Mouse (Mus musculus) pancreas, adult 10 weeks (tissue): Measurements from ENCODE around the gene Uqcc1. TPM values are rescaled to one million over a fixed set of nuclear protein-coding genes. Genes with fewer than 3 reads are reported as not detected.

Source experiments
- polyA plus RNA-seq: library from polyadenylated mRNA; stranded (reverse); fragments of 350-450 nt; fragmentation: Illumina TruSeq; extraction: RNeasy Lipid Tissue Mini Kit (QIAGEN cat#74804); gene quantifications from one replicate; pipeline ENCODE4 v1.2.3, GENCODE M21; 2015; ENCODE audit warnings: low read depth, low replicate concordance; ENCODE audit not compliant: insufficient read depth

The Uqcc1 gene
- 6.6 TPM for polyA plus RNA-seq

GRCm38 (mm10) chr2:155929531-155930442 lies at the start of gene Uqcc1:
Uqcc1 (minus strand) TSS chr2:155930310.

GRCm38 (mm10) chr2:155956134-155957059 lies 26.3 kb upstream of the Uqcc1 start, which contains the start of gene Cep250:
Cep250 (plus strand) TSS chr2:155956458.

GRCm38 (mm10) chr2:155945124-155945523 lies 15.0 kb upstream of the Uqcc1 start, which contains the start of gene Gdf5:
Gdf5 (minus strand) TSS chr2:155945367.

GRCm38 (mm10) chr2:155940681-155941080 lies 10.6 kb upstream of the Uqcc1 start, which contains the start of gene Gm15557:
Gm15557 (plus strand) TSS chr2:155940728.

GRCm38 (mm10) chr2:155834732-155835131 lies 95.4 kb downstream of the Uqcc1 start, which contains the start of gene Fam83c:
Fam83c (minus strand) TSS chr2:155834854.

GRCm38 (mm10) chr2:155826630-155827424 lies 103.3 kb downstream of the Uqcc1 start, which contains the start of gene Eif6:
Eif6 (minus strand) TSS chr2:155826925.

GRCm38 (mm10) chr2:155819392-155819448 lies 110.9 kb downstream of the Uqcc1 start, which contains the start of gene BC029722:
BC029722 (minus strand) TSS chr2:155819426.

Other genes with a start within 250 kb of the Uqcc1 start
- gene Trpc4ap, start 237.9 kb downstream of the Uqcc1 start, polyA plus RNA-seq: 34.8 TPM
- 84.1 TPM for gene Edem2, start 200.8 kb downstream of the Uqcc1 start, polyA plus RNA-seq
- not detected for gene Gm17581, start 194.4 kb downstream of the Uqcc1 start, polyA plus RNA-seq
- 6.8 TPM for gene Procr, start 179.2 kb downstream of the Uqcc1 start, polyA plus RNA-seq
- gene Mmp24, start 155.0 kb downstream of the Uqcc1 start, polyA plus RNA-seq: 0.30 TPM
- 13.2 TPM for gene BC029722, start 110.9 kb downstream of the Uqcc1 start, polyA plus RNA-seq
- gene Eif6, start 103.4 kb downstream of the Uqcc1 start, polyA plus RNA-seq: 16.0 TPM
- not detected for gene Fam83c, start 95.5 kb downstream of the Uqcc1 start, polyA plus RNA-seq
- gene Gm15557, start 10.4 kb upstream of the Uqcc1 start, polyA plus RNA-seq: not detected
- gene Gdf5, start 15.1 kb upstream of the Uqcc1 start, polyA plus RNA-seq: not detected
- gene Cep250, start 26.1 kb upstream of the Uqcc1 start, polyA plus RNA-seq: 3.5 TPM
- gene 6430550D23Rik, start 77.7 kb upstream of the Uqcc1 start, polyA plus RNA-seq: 1.3 TPM
- 61.6 TPM for gene Ergic3, start 77.7 kb upstream of the Uqcc1 start, polyA plus RNA-seq
- gene Fer1l4, start 122.6 kb upstream of the Uqcc1 start, polyA plus RNA-seq: not detected
- not detected for gene Spag4, start 134.9 kb upstream of the Uqcc1 start, polyA plus RNA-seq
- gene Cpne1, start 181.7 kb upstream of the Uqcc1 start, polyA plus RNA-seq: 7.9 TPM
- 2.7 TPM for gene Rbm12, start 181.7 kb upstream of the Uqcc1 start, polyA plus RNA-seq
- 1.1 TPM for gene Gm28036, start 196.8 kb upstream of the Uqcc1 start, polyA plus RNA-seq
- 73.2 TPM for gene Romo1, start 213.7 kb upstream of the Uqcc1 start, polyA plus RNA-seq
- gene Nfs1, start 213.9 kb upstream of the Uqcc1 start, polyA plus RNA-seq: 16.7 TPM
- 104 TPM for gene Rbm39, start 249.9 kb upstream of the Uqcc1 start, polyA plus RNA-seq